Mouse (Mus musculus) cortical plate, adult 2 months (tissue): ENCODE measurements at regions not wholly inside any gene's neighbourhood (a gene's known extent, or its start where the extent isn't known, plus 50 kb on each side); places are given as distances from the start of the nearest gene placed in this dataset.

ENCODE experiments used
- CTCF ChIP-seq: fragments of 200-500 bp; IDR thresholded peaks from 2 replicates; pipeline ENCODE4 v1.5.1; 2011; ENCODE audit warnings: mild to moderate bottlenecking, control low read depth, low read length; ENCODE audit not compliant: insufficient read depth; ENCODE audit errors: extremely low read depth
- POLR2A ChIP-seq: fragments of 200-500 bp; IDR thresholded peaks from 2 replicates; pipeline ENCODE4 v1.6.1; 2011; ENCODE audit warnings: mild to moderate bottlenecking, low read length, control low read depth; ENCODE audit not compliant: insufficient read depth; ENCODE audit errors: extremely low read depth

GRCm38 (mm10) chrX:166895199-166895598, 309.7 kb upstream of the Egfl6 start:
- TF ChIP-seq CTCF (no peak), POLR2A (no peak)
